In the genomic region with DNA sequence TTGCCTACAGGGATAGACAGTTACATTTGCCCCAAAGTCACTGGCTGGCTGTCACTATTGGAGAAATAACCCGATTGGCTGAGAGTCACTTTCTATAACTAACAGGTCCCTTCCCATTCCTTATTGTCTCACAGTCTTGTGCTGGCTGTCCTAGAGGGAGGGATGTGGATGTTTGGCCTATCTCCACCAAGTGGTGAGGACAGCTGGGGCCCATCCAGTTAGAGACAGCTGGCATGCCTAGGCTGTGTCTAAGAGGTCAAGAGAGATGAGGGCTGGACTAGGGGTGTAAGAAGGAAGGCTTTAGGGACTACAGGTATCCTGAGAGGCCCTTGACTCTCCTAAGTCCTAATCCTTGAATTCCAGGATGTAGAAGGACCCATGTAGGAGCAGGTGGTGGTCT, we compare ENCODE assay signal across 16 mouse cellular contexts.
"Had no signal": no experiment of that assay in that cellular context is flagged by ENCODE, and none has a peak within 500 bp of the region (broad histone marks: within the 10 kb centered on the region; RNA-seq: fewer than 3 reads in every experiment).

No protein-coding gene starts in this region.

- H3K27me3 ChIP-seq: neural tube, embryonic 12.5 days; neural tube, embryonic 13.5 days; neural tube, embryonic 15.5 days; stomach, embryonic 15.5 days had no signal

- H3K4me2 ChIP-seq: neural tube, embryonic 12.5 days; neural tube, embryonic 13.5 days; neural tube, embryonic 15.5 days; stomach, embryonic 15.5 days had no signal

- H3K36me3 ChIP-seq: neural tube, embryonic 12.5 days; neural tube, embryonic 13.5 days; neural tube, embryonic 15.5 days; stomach, embryonic 15.5 days had no signal

- DNase-seq: retina, postnatal 1 day; right cerebral cortex, adult 18-20 months; right cerebral cortex, postnatal 14 days; right cerebral cortex, postnatal 25 days; right cerebral cortex, postnatal 4 days; spleen, adult 18-20 months; thymus, adult 18-20 months; thymus, adult 2 months; thymus, postnatal 14 days; thymus, postnatal 25 days; thymus, postnatal 36 days; thymus, postnatal 4 days had no signal

- H3K4me3 ChIP-seq: neural tube, embryonic 12.5 days; neural tube, embryonic 13.5 days; neural tube, embryonic 15.5 days; stomach, embryonic 15.5 days had no signal
